Mouse (Mus musculus): ENCODE measurements at regions not wholly inside any gene's neighbourhood (a gene's known extent, or its start where the extent isn't known, plus 50 kb on each side); places are given as distances from the start of the nearest gene placed in this dataset.

- Histone ChIP-seq H3K36me3 (ENCODE audit: control insufficient read depth, insufficient read depth) (no peaks in the 10 kb centered on the region), H3K79me3 (ENCODE audit: low read depth) (no peaks in the 10 kb centered on the region), H3K27me3 (ENCODE audit: control insufficient read depth, insufficient read depth, insufficient read length) (no peaks in the 10 kb centered on the region), H3ac (ENCODE audit: control insufficient read depth, insufficient read length, low read depth) (no peak overlapping the region), H3K4me3 (ENCODE audit: insufficient read depth, poor library complexity, severe bottlenecking) (no peak overlapping the region), H3K79me2 (ENCODE audit: control insufficient read depth, insufficient read depth) (no peaks in the 10 kb centered on the region)
- TF ChIP-seq FOSL1 (IDR thresholded peaks at IDR 0.05; ENCODE audit: insufficient read depth, low read length, poor library complexity, severe bottlenecking): no peak
- TF ChIP-seq MYOD1 (IDR thresholded peaks at IDR 0.05; ENCODE audit: control insufficient read depth, insufficient read length, low read depth): no peak
- TF ChIP-seq USF1 (IDR thresholded peaks at IDR 0.05; ENCODE audit: low read depth): no peak
- TF ChIP-seq CEBPB (IDR thresholded peaks at IDR 0.05; ENCODE audit: low read depth): no peak
- TF ChIP-seq CTCF (IDR thresholded peaks at IDR 0.05; ENCODE audit: control insufficient read depth, insufficient read depth, insufficient read length): no peak
- TF ChIP-seq MYOG (IDR thresholded peaks at IDR 0.05; ENCODE audit: control insufficient read depth, extremely low read depth, insufficient read length): no peak
- TF ChIP-seq MAX (IDR thresholded peaks at IDR 0.05): no peak
These were observed 239.2 kb downstream of the Kcnrg start for GRCm38 (mm10) chr14:61846441-61846840.

- Histone ChIP-seq H3K27me3 (ENCODE audit: control insufficient read depth, insufficient read depth, insufficient read length) (no peaks in the 10 kb centered on the region), H3K79me2 (ENCODE audit: control insufficient read depth, insufficient read depth) (no peaks in the 10 kb centered on the region), H3K4me3 (ENCODE audit: insufficient read depth, poor library complexity, severe bottlenecking) (no peak overlapping the region), H3K36me3 (ENCODE audit: control insufficient read depth, insufficient read depth) (no peaks in the 10 kb centered on the region), H3K79me3 (ENCODE audit: low read depth) (no peaks in the 10 kb centered on the region), H3ac (ENCODE audit: control insufficient read depth, insufficient read length, low read depth) (no peak overlapping the region)
- TF ChIP-seq MYOG (IDR thresholded peaks at IDR 0.05; ENCODE audit: control insufficient read depth, extremely low read depth, insufficient read length): no peak
- TF ChIP-seq FOSL1 (IDR thresholded peaks at IDR 0.05; ENCODE audit: insufficient read depth, low read length, poor library complexity, severe bottlenecking): no peak
- no peak for TF ChIP-seq CEBPB (IDR thresholded peaks at IDR 0.05; ENCODE audit: low read depth)
- no peak for TF ChIP-seq CTCF (IDR thresholded peaks at IDR 0.05; ENCODE audit: control insufficient read depth, insufficient read depth, insufficient read length)
- TF ChIP-seq MYOD1 (IDR thresholded peaks at IDR 0.05; ENCODE audit: control insufficient read depth, insufficient read length, low read depth): no peak
- TF ChIP-seq USF1 (IDR thresholded peaks at IDR 0.05; ENCODE audit: low read depth): no peak
- TF ChIP-seq MAX (IDR thresholded peaks at IDR 0.05): no peak
These were observed 243.0 kb downstream of the Kcnrg start for GRCm38 (mm10) chr14:61850244-61850643.

- no peaks in the 10 kb centered on the region for H3K79me3 ChIP-seq (ENCODE audit: low read depth)
- no peaks in the 10 kb centered on the region for H3K27me3 ChIP-seq (ENCODE audit: control insufficient read depth, insufficient read depth, insufficient read length)
- no peak overlapping the region for H3K4me3 ChIP-seq (ENCODE audit: insufficient read depth, poor library complexity, severe bottlenecking)
- no peak overlapping the region for H3ac ChIP-seq (ENCODE audit: control insufficient read depth, insufficient read length, low read depth)
- H3K36me3 ChIP-seq (ENCODE audit: control insufficient read depth, insufficient read depth): no peaks in the 10 kb centered on the region
- no peaks in the 10 kb centered on the region for H3K79me2 ChIP-seq (ENCODE audit: control insufficient read depth, insufficient read depth)
- TF ChIP-seq MYOD1 (IDR thresholded peaks at IDR 0.05; ENCODE audit: control insufficient read depth, insufficient read length, low read depth) (no peak), CTCF (IDR thresholded peaks at IDR 0.05; ENCODE audit: control insufficient read depth, insufficient read depth, insufficient read length) (no peak), FOSL1 (IDR thresholded peaks at IDR 0.05; ENCODE audit: insufficient read depth, low read length, poor library complexity, severe bottlenecking) (no peak), CEBPB (IDR thresholded peaks at IDR 0.05; ENCODE audit: low read depth) (no peak), MAX (IDR thresholded peaks at IDR 0.05) (no peak), USF1 (IDR thresholded peaks at IDR 0.05; ENCODE audit: low read depth) (no peak), MYOG (IDR thresholded peaks at IDR 0.05; ENCODE audit: control insufficient read depth, extremely low read depth, insufficient read length) (no peak)
These were observed 250.4 kb downstream of the Kcnrg start for GRCm38 (mm10) chr14:61857616-61858015.

DNA sequence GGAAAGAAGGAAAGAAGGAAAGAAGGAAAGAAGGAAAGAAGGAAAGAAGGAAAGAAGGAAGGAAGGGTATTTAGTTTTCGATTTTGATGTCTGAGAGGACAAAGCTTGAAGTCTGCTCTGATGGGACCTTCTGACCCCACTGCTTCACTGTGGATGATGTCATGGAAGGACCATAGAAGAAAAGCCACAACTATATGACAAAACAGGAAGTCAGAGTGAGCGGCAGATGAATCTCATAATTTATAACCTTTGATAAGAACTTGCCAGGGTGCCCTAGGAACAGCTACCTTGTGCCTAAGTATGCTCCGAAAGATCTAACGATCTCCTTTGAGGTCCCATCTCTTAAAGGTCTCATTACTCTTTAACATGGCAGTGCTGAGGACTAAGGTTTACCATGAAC, 253.4 kb downstream of the Kcnrg start:
- Histone ChIP-seq H3K79me2 (ENCODE audit: control insufficient read depth, insufficient read depth) (no peaks in the 10 kb centered on the region), H3K27me3 (ENCODE audit: control insufficient read depth, insufficient read depth, insufficient read length) (no peaks in the 10 kb centered on the region), H3K4me3 (ENCODE audit: insufficient read depth, poor library complexity, severe bottlenecking) (no peak overlapping the region), H3K79me3 (ENCODE audit: low read depth) (no peaks in the 10 kb centered on the region), H3K36me3 (ENCODE audit: control insufficient read depth, insufficient read depth) (no peaks in the 10 kb centered on the region), H3ac (ENCODE audit: control insufficient read depth, insufficient read length, low read depth) (no peak overlapping the region)
- TF ChIP-seq FOSL1 (IDR thresholded peaks at IDR 0.05; ENCODE audit: insufficient read depth, low read length, poor library complexity, severe bottlenecking): no peak

DNA sequence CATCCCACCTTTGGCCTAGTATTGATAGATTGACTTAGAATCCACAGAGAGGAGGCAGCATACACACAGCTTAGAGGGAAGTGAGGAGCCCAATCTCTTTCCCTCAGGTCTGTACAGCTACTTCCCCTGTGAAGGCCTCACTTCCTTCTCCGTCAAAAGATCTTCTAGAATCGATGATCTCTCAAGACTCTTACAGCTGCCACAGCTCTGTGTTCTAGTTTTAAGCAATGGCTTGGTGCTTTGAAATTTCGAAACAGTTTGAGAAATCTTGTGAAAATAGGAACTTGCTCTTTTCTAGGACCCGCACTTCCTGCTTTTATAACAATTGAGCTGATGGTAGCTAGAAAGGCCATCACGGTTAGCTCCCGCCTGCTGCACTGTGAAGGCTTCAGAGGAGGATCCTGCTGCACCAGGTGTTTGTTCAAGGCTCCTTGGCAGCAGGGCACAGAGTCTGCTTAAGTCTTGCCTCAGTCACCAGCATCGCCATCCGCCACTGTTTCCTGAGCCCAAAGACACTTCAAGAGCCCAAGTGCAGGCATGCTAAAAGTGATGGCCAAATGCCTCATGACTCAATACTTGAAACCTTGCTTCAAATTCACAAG, 254.2 kb downstream of the Kcnrg start:
- TF ChIP-seq MYOD1 (IDR thresholded peaks at IDR 0.05; ENCODE audit: control insufficient read depth, insufficient read length, low read depth): no peak
- TF ChIP-seq MAX (IDR thresholded peaks at IDR 0.05): no peak
- TF ChIP-seq FOSL1 (IDR thresholded peaks at IDR 0.05; ENCODE audit: insufficient read depth, low read length, poor library complexity, severe bottlenecking): no peak
- no peak for TF ChIP-seq MYOG (IDR thresholded peaks at IDR 0.05; ENCODE audit: control insufficient read depth, extremely low read depth, insufficient read length)
- no peak for TF ChIP-seq USF1 (IDR thresholded peaks at IDR 0.05; ENCODE audit: low read depth)
- no peak for TF ChIP-seq CEBPB (IDR thresholded peaks at IDR 0.05; ENCODE audit: low read depth)
- TF ChIP-seq CTCF (IDR thresholded peaks at IDR 0.05; ENCODE audit: control insufficient read depth, insufficient read depth, insufficient read length): no peak
- H3K36me3 ChIP-seq (ENCODE audit: control insufficient read depth, insufficient read depth): no peaks in the 10 kb centered on the region
- no peaks in the 10 kb centered on the region for H3K27me3 ChIP-seq (ENCODE audit: control insufficient read depth, insufficient read depth, insufficient read length)
- no peaks in the 10 kb centered on the region for H3K79me3 ChIP-seq (ENCODE audit: low read depth)
- H3K79me2 ChIP-seq (ENCODE audit: control insufficient read depth, insufficient read depth): no peaks in the 10 kb centered on the region
- no peak overlapping the region for H3ac ChIP-seq (ENCODE audit: control insufficient read depth, insufficient read length, low read depth)
- H3K4me3 ChIP-seq (ENCODE audit: insufficient read depth, poor library complexity, severe bottlenecking): no peak overlapping the region

DNA sequence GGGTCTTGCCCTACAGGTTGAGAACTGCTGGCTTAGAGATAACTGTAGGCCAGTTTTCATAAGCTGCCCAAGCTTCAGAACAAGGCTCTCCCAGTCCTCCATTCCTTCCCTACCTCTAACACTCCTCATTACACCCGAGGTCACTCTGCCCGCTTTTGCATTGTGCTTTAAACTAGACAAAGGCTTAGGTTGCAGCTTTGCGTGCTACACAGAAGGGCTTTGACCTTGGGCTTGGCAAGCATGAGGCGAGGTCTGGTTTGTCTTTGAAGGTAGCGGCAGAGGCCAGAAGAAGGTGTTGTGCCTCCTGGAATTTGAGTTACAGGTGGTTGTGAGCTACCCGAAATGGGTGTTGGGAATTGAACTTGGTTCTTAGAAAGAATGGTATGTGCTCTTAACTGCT, 255.7 kb downstream of the Kcnrg start:
- H3K27me3 ChIP-seq (ENCODE audit: control insufficient read depth, insufficient read depth, insufficient read length): no peaks in the 10 kb centered on the region
- no peaks in the 10 kb centered on the region for H3K36me3 ChIP-seq (ENCODE audit: control insufficient read depth, insufficient read depth)
- no peak overlapping the region for H3K4me3 ChIP-seq (ENCODE audit: insufficient read depth, poor library complexity, severe bottlenecking)
- H3ac ChIP-seq (ENCODE audit: control insufficient read depth, insufficient read length, low read depth): no peak overlapping the region
- no peaks in the 10 kb centered on the region for H3K79me2 ChIP-seq (ENCODE audit: control insufficient read depth, insufficient read depth)
- TF ChIP-seq USF1 (IDR thresholded peaks at IDR 0.05; ENCODE audit: low read depth): no peak
- no peak for TF ChIP-seq MAX (IDR thresholded peaks at IDR 0.05)
- TF ChIP-seq CTCF (IDR thresholded peaks at IDR 0.05; ENCODE audit: control insufficient read depth, insufficient read depth, insufficient read length): no peak
- no peak for TF ChIP-seq FOSL1 (IDR thresholded peaks at IDR 0.05; ENCODE audit: insufficient read depth, low read length, poor library complexity, severe bottlenecking)
- no peak for TF ChIP-seq MYOG (IDR thresholded peaks at IDR 0.05; ENCODE audit: control insufficient read depth, extremely low read depth, insufficient read length)
- no peak for TF ChIP-seq MYOD1 (IDR thresholded peaks at IDR 0.05; ENCODE audit: control insufficient read depth, insufficient read length, low read depth)
- no peak for TF ChIP-seq CEBPB (IDR thresholded peaks at IDR 0.05; ENCODE audit: low read depth)
- H3K79me3 ChIP-seq (ENCODE audit: low read depth): no peaks in the 10 kb centered on the region

Data from C2C12 (cell line).